Mouse (Mus musculus) MEL (cell line): ENCODE measurements around the gene Lrrc46. TPM values are rescaled to one million over a fixed set of nuclear protein-coding genes. Genes with fewer than 3 reads are reported as not detected.

Experiments
- DNase-seq: peaks from one replicate; pipeline ENCODE4 v3.0.0; 2011; ENCODE audit warnings: low read depth, low spot score
- H3K27ac ChIP-seq: 2 replicates; pipeline ENCODE4 v1.5.1; 2012; ENCODE audit warnings: low read depth, mild to moderate bottlenecking, control low read depth, low read length, moderate library complexity; ENCODE audit not compliant: control insufficient read depth
- H3K27me3 ChIP-seq, 2 experiments: fragments of 150-350 bp in 1 of 2; sonication (generic) in 1 of 2; 2 replicates each; pipeline ENCODE4 v1.6.1; 2012; ENCODE audit warnings: low read length in 2 of 2, mild to moderate bottlenecking in 2 of 2, improper control_type of control experiment in 1 of 2, moderate library complexity in 1 of 2; ENCODE audit not compliant: insufficient read depth in 2 of 2, control insufficient read depth in 1 of 2
- H3K36me3 ChIP-seq, 2 experiments: 2 replicates each; pipeline ENCODE4 v1.6.1; 2012 to 2014; ENCODE audit warnings: low read length in 2 of 2, improper control_type of control experiment in 1 of 2, inconsistent platforms in 1 of 2, mild to moderate bottlenecking in 1 of 2; ENCODE audit not compliant: insufficient read depth in 2 of 2, control insufficient read depth in 1 of 2
- H3K4me1 ChIP-seq, 2 experiments: fragments of 150-350 bp in 1 of 2; sonication (generic) in 1 of 2; 2 replicates each; pipeline ENCODE4 v1.6.1; 2012; ENCODE audit warnings: low read length in 2 of 2, improper control_type of control experiment in 1 of 2, mild to moderate bottlenecking in 1 of 2; ENCODE audit not compliant: insufficient read depth in 2 of 2, control insufficient read depth in 1 of 2
- H3K4me3 ChIP-seq, 2 experiments: fragments of 150-350 bp in 1 of 2; sonication (generic) in 1 of 2; 2 replicates each; pipeline ENCODE4 v1.5.1; 2012; ENCODE audit warnings: low read depth in 2 of 2, low read length in 2 of 2, mild to moderate bottlenecking in 2 of 2, moderate library complexity in 2 of 2, control low read depth in 1 of 2, improper control_type of control experiment in 1 of 2; ENCODE audit not compliant: control insufficient read depth in 1 of 2, insufficient read depth in 1 of 2
- H3K79me2 ChIP-seq: 2 replicates; pipeline ENCODE4 v1.6.1; 2012; ENCODE audit warnings: mild to moderate bottlenecking, low read length, moderate library complexity; ENCODE audit not compliant: control insufficient read depth, poor library complexity, insufficient read depth
- H3K9ac ChIP-seq: 2 replicates; pipeline ENCODE4 v1.6.1; 2012; ENCODE audit warnings: low read depth, mild to moderate bottlenecking, control low read depth, low read length, moderate library complexity; ENCODE audit not compliant: control insufficient read depth, poor library complexity, severe bottlenecking
- H3K9me3 ChIP-seq: fragments of 150-350 bp; sonication (generic); replicated peaks from 2 replicates; pipeline ENCODE4 v1.6.1; 2012; ENCODE audit warnings: mild to moderate bottlenecking, low read length, improper control_type of control experiment, moderate library complexity; ENCODE audit not compliant: insufficient read depth
- BHLHE40 ChIP-seq: IDR thresholded peaks from 2 replicates; pipeline ENCODE4 v1.6.1; 2012; ENCODE audit warnings: low read depth, mild to moderate bottlenecking, inconsistent platforms, low read length, improper control_type of control experiment, borderline replicate concordance
- CTCF ChIP-seq, 3 experiments: IDR thresholded peaks in 2 of 3; conservative IDR thresholded peaks in 1 of 3; 2 replicates each; pipeline ENCODE4 v1.5.1; 2011 to 2012; ENCODE audit warnings: low read length in 3 of 3, low read depth in 2 of 3, mild to moderate bottlenecking in 2 of 3, improper control_type of control experiment in 1 of 3, inconsistent platforms in 1 of 3, mixed read lengths in 1 of 3, moderate library complexity in 1 of 3; ENCODE audit not compliant: control insufficient read depth in 1 of 3, insufficient read depth in 1 of 3, poor library complexity in 1 of 3, severe bottlenecking in 1 of 3
- E2F4 ChIP-seq: IDR thresholded peaks from 2 replicates; pipeline ENCODE4 v1.6.1; 2011; ENCODE audit warnings: low read depth, low read length, improper control_type of control experiment, borderline replicate concordance
- ELF1 ChIP-seq: IDR thresholded peaks from 2 replicates; pipeline ENCODE4 v1.6.1; 2014; ENCODE audit warnings: low read depth, mild to moderate bottlenecking, inconsistent platforms, low read length, improper control_type of control experiment, moderate library complexity
- EP300 ChIP-seq, 2 experiments: IDR thresholded peaks; 2 replicates each; pipeline ENCODE4 v1.6.1; 2011; ENCODE audit warnings: improper control_type of control experiment in 2 of 2, low read length in 2 of 2, low read depth in 1 of 2, mild to moderate bottlenecking in 1 of 2
- ETS1 ChIP-seq: IDR thresholded peaks from 2 replicates; pipeline ENCODE4 v1.6.1; 2012; ENCODE audit warnings: low read depth, mild to moderate bottlenecking, inconsistent platforms, low read length, improper control_type of control experiment, moderate library complexity
- GABPA ChIP-seq: IDR thresholded peaks from 2 replicates; pipeline ENCODE4 v1.6.1; 2012; ENCODE audit warnings: low read depth, mild to moderate bottlenecking, inconsistent platforms, low read length, improper control_type of control experiment, moderate library complexity
- GATA1 ChIP-seq: IDR thresholded peaks from 2 replicates; pipeline ENCODE4 v1.6.1; 2011; ENCODE audit warnings: low read depth, low read length, improper control_type of control experiment
- MAX ChIP-seq: IDR thresholded peaks from 2 replicates; pipeline ENCODE4 v1.6.1; 2011; ENCODE audit warnings: low read length, improper control_type of control experiment
- MAZ ChIP-seq: IDR thresholded peaks from 2 replicates; pipeline ENCODE4 v1.6.1; 2012; ENCODE audit warnings: low read depth, mild to moderate bottlenecking, inconsistent platforms, low read length, improper control_type of control experiment
- MYB ChIP-seq: IDR thresholded peaks from 2 replicates; pipeline ENCODE4 v1.6.1; 2011; ENCODE audit warnings: mild to moderate bottlenecking, low read depth, low read length, improper control_type of control experiment
- NELFE ChIP-seq: IDR thresholded peaks from 2 replicates; pipeline ENCODE4 v1.6.1; 2011; ENCODE audit warnings: low read depth, low read length, improper control_type of control experiment
- POLR2A ChIP-seq, 2 experiments: IDR thresholded peaks; 2 replicates each; pipeline ENCODE4 v1.6.1; 2011 to 2012; ENCODE audit warnings: low read length in 2 of 2, mild to moderate bottlenecking in 2 of 2, control low read depth in 1 of 2, improper control_type of control experiment in 1 of 2, low read depth in 1 of 2, moderate library complexity in 1 of 2; ENCODE audit not compliant: control insufficient read depth in 1 of 2, insufficient read depth in 1 of 2, poor library complexity in 1 of 2
- RAD21 ChIP-seq: IDR thresholded peaks from 2 replicates; pipeline ENCODE4 v1.6.1; 2011; ENCODE audit warnings: mild to moderate bottlenecking, low read depth, low read length, improper control_type of control experiment
- SIN3A ChIP-seq: IDR thresholded peaks from 2 replicates; pipeline ENCODE4 v1.6.1; 2012; ENCODE audit warnings: low read length, improper control_type of control experiment, inconsistent platforms
- SMC3 ChIP-seq: IDR thresholded peaks from 2 replicates; pipeline ENCODE4 v1.6.1; 2011; ENCODE audit warnings: low read depth, low read length, improper control_type of control experiment
- TBP ChIP-seq: IDR thresholded peaks from 2 replicates; pipeline ENCODE4 v1.8.0; 2011; ENCODE audit warnings: low read depth, low read length, improper control_type of control experiment
- ZC3H11A ChIP-seq: IDR thresholded peaks from 2 replicates; pipeline ENCODE4 v1.6.1; 2012; ENCODE audit warnings: low read depth, mild to moderate bottlenecking, inconsistent platforms, low read length, improper control_type of control experiment
- ZKSCAN1 ChIP-seq: IDR thresholded peaks from 2 replicates; pipeline ENCODE4 v1.6.1; 2012; ENCODE audit warnings: low read depth, mild to moderate bottlenecking, inconsistent platforms, low read length, improper control_type of control experiment, moderate library complexity
- ZMIZ1 ChIP-seq: IDR thresholded peaks from 2 replicates; pipeline ENCODE4 v1.6.1; 2012; ENCODE audit warnings: low read depth, mild to moderate bottlenecking, inconsistent platforms, low read length, improper control_type of control experiment, moderate library complexity
- ZNF384 ChIP-seq: IDR thresholded peaks from 2 replicates; pipeline ENCODE4 v1.6.1; 2012; ENCODE audit warnings: low read depth, mild to moderate bottlenecking, inconsistent platforms, low read length, improper control_type of control experiment
- polyA plus RNA-seq, 2 experiments: library from polyadenylated mRNA; stranded (reverse) in 1 of 2; unstranded in 1 of 2; fragments of >175 nt in 1 of 2; fragments of >200 nt in 1 of 2; gene quantifications; 2 replicates each; pipeline versions ENCODE4 v1.2.1 to v1.2.4; 2012; ENCODE audit warnings: low replicate concordance in 2 of 2, low read depth in 1 of 2; ENCODE audit not compliant: insufficient read length in 2 of 2, insufficient read depth in 1 of 2, missing spikeins in 1 of 2
- total RNA-seq: library from RNA; depleted of rRNA; stranded (reverse); fragments of 300-350 nt; gene quantifications from 2 replicates; pipeline ENCODE4 v1.2.3, GENCODE M21; 2012

The Lrrc46 gene
- total and polyA plus RNA-seq, 3 experiments: 0.19 to 0.75 TPM; not detected in 1

- Histone ChIP-seq H3K27ac (no peak overlapping the region), H3K4me3 (peak overlapping the region in 1 of 2 experiments; percentile 12; a peak in 1 of 4 replicates), H3K4me1 (peaks cover 0 to 9% of the 10 kb centered on the region in 2 experiments; a peak in 2 of 4 replicates), H3K36me3 (no peaks in the 10 kb centered on the region; a peak in 1 of 4 replicates), H3K27me3 (no peaks in the 10 kb centered on the region; a peak in 2 of 4 replicates), H3K79me2 (no peaks in the 10 kb centered on the region), H3K9me3 (no peaks in the 10 kb centered on the region), H3K9ac (0 out of 2 replicates have a peak overlapping the region, but pooled peaks have one; percentile 1)
- no peak for DNase-seq
- TF ChIP-seq EP300 (IDR thresholded peaks at IDR 0.05; ENCODE audit: low read depth in 1 of 2, low read length in 2 of 2) (no peak), E2F4 (no peak), ELF1 (no peak), BHLHE40 (no peak), ZKSCAN1 (no peak), SIN3A (no peak), ZMIZ1 (no peak), ETS1 (no peak), POLR2A (IDR thresholded peaks at IDR 0.05; ENCODE audit: control insufficient read depth in 1 of 2, insufficient read depth in 1 of 2, low read depth in 1 of 2, low read length in 2 of 2, poor library complexity in 1 of 2) (no peak), MAZ (no peak), SMC3 (no peak), MAX (no peak), ZNF384 (no peak), NELFE (no peak), GABPA (no peak), RAD21 (no peak), MYB (no peak)
These were observed 42.4 kb upstream of the Lrrc46 start for GRCm38 (mm10) chr11:97083401-97084140.

DNA sequence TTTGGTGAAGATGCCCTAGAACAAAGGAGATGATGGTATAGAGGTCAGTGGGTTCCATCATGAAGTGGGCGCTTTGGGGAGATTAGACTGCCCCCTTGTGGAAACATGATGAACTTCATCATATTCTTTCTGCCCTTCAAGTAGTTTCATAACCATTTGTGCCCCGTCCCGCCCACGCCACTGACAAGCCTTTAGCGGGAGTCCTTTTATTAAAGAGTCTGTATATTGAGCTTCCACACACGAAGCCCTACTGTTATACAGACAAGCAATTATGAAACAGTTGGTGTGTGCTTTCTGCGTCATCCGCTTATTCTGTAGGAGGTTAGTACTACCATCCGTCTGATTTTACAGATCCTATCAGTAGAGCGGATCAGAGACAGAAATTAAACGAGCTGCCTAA, 41.8 kb upstream of the Lrrc46 start:
- Histone ChIP-seq H3K4me3 (peak overlapping the region in 1 of 2 experiments; percentile 12; a peak in 1 of 4 replicates), H3K4me1 (peaks cover 0 to 9% of the 10 kb centered on the region in 2 experiments; a peak in 2 of 4 replicates), H3K36me3 (no peaks in the 10 kb centered on the region; a peak in 1 of 4 replicates), H3K27me3 (no peaks in the 10 kb centered on the region; a peak in 2 of 4 replicates), H3K9me3 (no peaks in the 10 kb centered on the region), H3K79me2 (no peaks in the 10 kb centered on the region), H3K27ac (no peak overlapping the region), H3K9ac (0 out of 2 replicates have a peak overlapping the region, but pooled peaks have one; percentile 1)
- no peak for TF ChIP-seq MAX
- peak; percentile 41 for TF ChIP-seq GATA1
- TF ChIP-seq MAZ: no peak
- peak; percentile 84 for TF ChIP-seq SMC3
- 0 out of 2 replicates have a peak, but pooled peaks have one; percentile 17 for TF ChIP-seq SIN3A
- TF ChIP-seq EP300 (IDR thresholded peaks at IDR 0.05; ENCODE audit: low read depth in 1 of 2, low read length in 2 of 2): no peak
- 0 out of 2 replicates have a peak, but pooled peaks have one; percentile 22 for TF ChIP-seq TBP
- peak; percentile 61 to 92 (median 88) for TF ChIP-seq CTCF (IDR thresholded peaks at IDR 0.05 in 2 of 3, conservative IDR thresholded peaks at IDR 0.05 in 1 of 3; ENCODE audit: control insufficient read depth in 1 of 3, insufficient read depth in 1 of 3, low read depth in 2 of 3, low read length in 3 of 3, poor library complexity in 1 of 3, severe bottlenecking in 1 of 3)
- no peak for TF ChIP-seq ZKSCAN1
- TF ChIP-seq ETS1: no peak
- peak; percentile 70 for TF ChIP-seq RAD21
- TF ChIP-seq ZC3H11A: peak; percentile 43
- peak; percentile 83 for DNase-seq
